Mouse (Mus musculus) heart, postnatal 4 days (tissue): ENCODE results near the gene Akt2. TPM values are rescaled to one million over a fixed set of nuclear protein-coding genes. Genes with fewer than 3 reads are reported as not detected.
"Not testable (repeated sequence)": the region's sequence is repeated elsewhere in the genome, so short reads cannot be mapped to it uniquely, and the experiment has no call there.

Experiments used
- DNase-seq: peaks from one replicate; pipeline ENCODE4 v3.0.0; 2021
- total RNA-seq, 2 experiments: library from RNA; stranded (reverse); gene quantifications; 2 replicates each; pipeline ENCODE4 v1.2.3; 2021

Akt2 gene
- total RNA-seq, 2 experiments from 2014 or later = 158 to 164 TPM

DNA sequence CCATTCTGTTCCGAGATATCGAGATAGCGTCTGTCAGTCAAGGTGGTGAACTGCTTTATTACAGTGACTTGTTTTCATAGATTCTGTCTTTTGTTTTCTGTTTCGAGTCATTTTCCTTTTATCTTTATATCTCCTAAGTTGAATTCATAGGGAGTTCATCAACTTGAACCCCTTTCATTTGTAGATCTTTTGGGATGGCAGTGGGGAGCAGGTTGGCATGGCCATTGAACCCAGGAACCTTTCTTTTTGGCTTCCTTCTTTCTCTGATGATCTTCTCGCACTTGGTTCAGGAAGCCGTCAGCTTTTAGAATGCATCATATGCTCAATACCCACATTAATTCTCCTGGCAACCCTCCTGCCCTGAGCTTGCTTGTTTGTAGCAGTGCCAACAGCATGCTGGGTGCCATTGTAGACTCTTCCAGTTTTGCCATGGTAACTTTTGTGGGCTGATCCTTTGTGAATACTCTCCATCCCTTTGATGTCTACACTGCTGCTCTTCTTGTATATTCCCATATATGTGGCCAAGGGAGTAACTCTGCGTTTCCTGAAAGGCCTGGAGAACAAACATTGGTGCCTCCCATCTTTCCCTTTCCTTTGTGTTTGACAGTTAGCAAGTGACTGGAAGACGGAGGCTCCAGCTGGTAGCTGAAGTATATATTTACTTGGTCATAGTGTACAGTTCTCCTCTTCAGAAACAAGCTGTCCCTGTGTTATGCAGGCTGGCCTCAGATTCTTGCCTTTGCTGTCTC lies 22.6 kb downstream of the Akt2 start:
- no peak for DNase-seq

DNA sequence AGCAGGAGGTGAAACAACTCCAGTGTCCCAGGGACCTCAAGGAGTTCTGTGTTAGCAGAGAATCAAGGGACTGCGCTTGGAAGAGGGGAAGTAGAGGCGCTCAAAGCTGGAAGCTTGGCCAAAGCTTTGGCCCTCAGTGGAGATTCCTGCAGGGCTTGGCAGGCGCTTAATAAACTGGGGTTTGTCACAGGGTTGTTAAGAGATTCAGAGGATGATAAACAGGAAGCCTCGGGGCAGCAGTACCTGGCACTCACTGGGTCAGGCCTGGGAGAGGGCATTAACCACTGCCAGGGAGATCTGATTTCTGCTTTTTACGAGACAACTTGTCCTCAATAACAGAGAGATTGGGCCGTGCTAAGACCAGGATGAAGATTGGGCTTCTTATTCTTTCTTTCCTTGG lies 29.7 kb downstream of the Akt2 start:
- DNase-seq = no peak

DNA sequence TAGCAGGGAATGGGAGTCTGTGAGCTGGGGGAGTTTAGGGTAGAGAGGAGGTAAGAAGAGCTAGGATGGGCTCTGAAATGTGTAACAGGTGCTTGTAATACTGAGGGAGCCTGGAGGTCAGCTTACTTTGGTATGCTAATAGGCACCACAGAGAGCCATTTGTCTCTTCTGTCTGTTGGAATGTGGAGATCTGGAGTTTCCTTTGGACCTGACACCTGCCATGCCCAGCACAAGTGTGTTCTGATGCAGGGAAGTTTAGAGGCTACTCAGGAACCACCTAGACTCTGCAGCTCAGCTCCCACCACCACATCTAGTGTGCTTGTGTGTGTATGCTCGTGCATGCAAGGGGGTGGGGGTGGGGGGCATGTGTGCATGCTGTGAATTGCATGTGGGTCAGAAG lies 30.9 kb downstream of the Akt2 start:
- DNase-seq = no peak

DNA sequence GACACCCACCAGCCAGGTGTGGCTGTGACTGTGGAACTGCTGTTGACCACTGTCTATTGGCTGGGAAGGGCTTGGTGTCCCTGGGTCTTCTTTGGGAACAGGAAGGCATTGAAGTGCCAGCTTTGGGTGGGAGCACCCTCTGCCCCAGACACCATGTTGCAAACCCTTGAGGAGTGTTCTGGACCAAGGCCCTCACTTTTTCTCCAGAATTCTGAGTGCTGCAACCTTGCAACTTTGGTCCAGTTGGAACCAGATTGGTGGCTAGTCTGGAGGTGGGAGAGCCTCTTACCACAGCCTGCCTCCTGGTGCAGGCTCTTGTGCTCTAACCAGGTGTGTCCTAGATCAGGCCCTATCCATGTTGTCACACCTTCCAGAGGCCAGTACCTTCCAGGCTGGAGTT lies 33.6 kb downstream of the Akt2 start:
- no peak for DNase-seq

DNA sequence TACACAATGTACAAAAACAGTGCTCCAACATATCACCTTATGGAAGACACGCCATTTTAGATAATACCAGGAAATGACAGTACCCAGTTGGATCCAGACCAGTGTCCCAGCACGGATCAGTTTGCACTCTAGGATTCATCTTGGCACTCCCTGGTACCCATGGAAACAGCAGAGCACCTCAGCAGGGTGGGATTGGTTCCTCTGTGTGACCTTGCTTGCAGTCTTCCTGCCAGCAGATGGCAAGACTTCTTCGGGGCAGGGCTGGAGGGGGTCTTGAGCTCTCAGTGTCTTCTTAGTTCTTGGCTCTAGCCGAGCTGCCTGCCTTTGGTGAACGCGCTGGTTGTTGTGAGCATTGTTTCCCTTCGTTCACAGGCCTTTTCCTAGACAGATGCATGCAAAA lies 36.4 kb downstream of the Akt2 start:
- DNase-seq = no peak

DNA sequence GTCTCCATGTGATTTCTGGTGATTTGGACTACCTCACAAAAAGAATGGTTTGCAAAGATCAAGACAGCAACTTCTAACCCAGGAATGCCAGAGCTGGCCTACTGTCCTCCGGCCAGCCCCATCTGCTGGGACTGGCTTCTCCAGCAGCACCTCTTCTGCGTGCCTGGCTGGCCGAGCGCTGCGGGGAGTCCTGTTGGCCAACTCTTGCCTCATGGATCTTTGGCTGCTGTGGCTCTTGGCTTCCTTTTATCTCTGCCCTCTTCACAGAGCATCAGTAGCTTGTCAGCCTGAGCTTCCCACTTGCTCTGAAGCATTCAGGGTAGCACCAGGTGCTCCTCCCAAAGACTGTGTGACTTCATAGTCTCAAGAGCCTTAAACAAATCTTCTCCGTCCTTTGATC lies 36.8 kb downstream of the Akt2 start:
- DNase-seq = no peak

- not testable (repeated sequence) for DNase-seq
Measured at GRCm38 (mm10) chr7:27628816-27629215, 37.5 kb downstream of the Akt2 start.

GRCm38 (mm10) chr7:27631439-27631838 lies 40.1 kb downstream of the Akt2 start:
- DNase-seq = no peak

GRCm38 (mm10) chr7:27633166-27633565 lies 41.8 kb downstream of the Akt2 start:
- DNase-seq = no peak

DNA sequence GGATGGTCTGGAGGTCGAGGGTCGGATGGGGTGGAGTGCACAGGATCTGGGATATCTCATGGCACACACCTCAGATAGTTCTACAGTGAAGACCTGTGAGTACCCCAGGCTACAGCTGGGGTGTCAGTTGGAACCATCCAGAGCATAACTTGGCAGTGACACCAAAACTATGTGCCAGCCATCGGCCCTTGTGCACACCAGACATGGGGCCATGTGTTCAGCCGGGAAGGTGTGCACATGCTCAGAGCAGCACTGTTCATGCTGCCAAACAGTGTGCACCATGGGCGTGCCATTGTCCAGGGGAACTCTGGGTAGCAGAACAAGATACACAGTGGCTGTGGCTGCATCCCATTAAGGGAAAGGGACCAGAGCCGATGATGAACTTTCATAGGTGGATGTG lies 43.3 kb downstream of the Akt2 start:
- no peak for DNase-seq

GRCm38 (mm10) chr7:27635094-27635493 lies 43.7 kb downstream of the Akt2 start:
- not testable (repeated sequence) for DNase-seq

DNA sequence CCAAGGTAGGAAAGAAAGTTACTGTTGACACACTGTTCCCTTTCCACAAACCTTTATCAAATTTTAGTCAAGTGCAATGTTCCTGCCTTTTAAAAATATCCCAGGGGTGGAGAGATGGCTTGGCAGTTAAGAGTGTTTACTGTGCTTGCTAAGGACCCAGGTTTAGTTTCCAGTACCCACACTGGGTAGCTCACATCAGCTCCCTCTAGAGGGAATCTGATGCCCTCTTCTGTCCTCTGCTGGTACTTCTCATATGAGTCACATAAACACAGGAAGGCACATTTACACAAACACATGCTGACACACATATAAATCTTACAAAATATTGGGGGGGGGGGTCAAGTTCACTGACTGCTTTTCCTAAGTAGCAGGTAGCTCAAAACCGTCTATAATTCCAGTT lies 53.1 kb downstream of the Akt2 start:
- DNase-seq = no peak

- no peak for DNase-seq
Measured at GRCm38 (mm10) chr7:27646516-27646915, 55.2 kb downstream of the Akt2 start.

- DNase-seq = no peak
Measured at GRCm38 (mm10) chr7:27647281-27648002, 56.1 kb downstream of the Akt2 start.

GRCm38 (mm10) chr7:27649723-27650122 lies 58.4 kb downstream of the Akt2 start:
- no peak for DNase-seq

- peak; percentile 81 for DNase-seq
Measured at GRCm38 (mm10) chr7:27650949-27651348, 59.6 kb downstream of the Akt2 start.

DNA sequence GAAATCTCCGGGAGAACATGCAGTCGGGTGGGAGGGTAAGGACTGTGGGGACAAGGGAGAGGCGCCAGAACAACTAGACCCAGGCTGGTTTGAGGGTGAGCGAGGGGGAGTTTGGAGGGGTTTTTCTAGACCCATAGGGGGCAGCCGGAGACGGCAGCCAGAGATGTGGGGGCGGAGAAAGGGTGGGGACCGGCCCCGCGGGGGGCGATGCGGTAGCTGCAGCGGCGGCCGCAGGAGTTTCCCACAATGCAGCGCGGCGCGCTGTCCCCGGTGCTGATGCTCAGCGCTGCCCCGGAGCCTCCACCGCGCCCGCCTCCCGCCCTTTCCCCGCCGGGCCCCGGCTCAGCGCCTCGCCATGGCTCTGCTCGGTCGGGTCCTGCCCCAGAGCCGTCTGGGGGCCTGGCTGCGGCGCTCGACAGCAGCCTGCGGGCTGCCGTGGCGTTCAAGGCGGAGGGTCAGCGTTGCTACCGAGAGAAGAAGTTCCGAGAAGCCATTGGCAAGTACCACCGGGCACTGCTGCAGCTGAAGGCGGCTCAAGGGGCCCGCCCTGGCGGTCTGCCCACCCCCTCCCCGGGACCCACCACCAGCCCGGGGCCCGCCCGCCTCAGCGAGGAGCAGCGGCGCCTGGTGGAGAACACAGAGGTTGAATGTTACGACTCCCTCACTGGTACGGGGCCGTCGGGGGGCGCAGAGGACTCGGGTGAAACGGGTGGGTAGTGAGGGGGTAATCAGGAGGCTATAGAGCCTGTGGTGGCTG lies 62.5 kb downstream of the Akt2 start, which contains the start of gene Ttc9b:
Gene Ttc9b (plus strand): TSS at position 235 of the 757 bp plus-strand sequence.
- peak; percentile 75 for DNase-seq

GRCm38 (mm10) chr7:27654607-27655276 lies 63.4 kb downstream of the Akt2 start:
- no peak for DNase-seq

GRCm38 (mm10) chr7:27655545-27655944 lies 64.2 kb downstream of the Akt2 start:
- no peak for DNase-seq

DNA sequence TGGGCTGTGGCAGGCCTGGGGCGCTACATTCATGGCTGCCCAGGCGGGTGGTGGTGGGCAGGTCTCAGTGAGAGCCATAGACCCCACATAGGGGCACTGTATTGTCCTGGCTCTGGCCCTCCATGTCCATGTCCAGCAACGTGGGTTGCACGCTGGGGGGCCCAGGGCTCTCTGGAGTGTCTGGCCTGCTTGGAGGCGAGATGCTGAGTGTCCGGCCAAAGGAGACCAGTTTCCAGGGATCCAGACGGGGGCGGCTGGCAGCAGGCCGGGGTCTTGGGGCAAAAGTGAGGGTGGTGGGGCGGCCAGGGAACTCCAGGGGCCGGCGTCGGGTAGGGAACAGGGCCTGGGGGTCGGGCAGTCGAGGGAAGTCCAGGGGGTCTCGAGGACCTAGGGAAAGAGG lies 65.2 kb downstream of the Akt2 start:
- no peak for DNase-seq

- DNase-seq = no peak
Measured at GRCm38 (mm10) chr7:27657824-27658395, 66.6 kb downstream of the Akt2 start.
